Mouse (Mus musculus): Measurements from ENCODE around the gene 9130008F23Rik. TPM values are rescaled to one million over a fixed set of nuclear protein-coding genes. Genes with fewer than 3 reads are reported as not detected.

The 9130008F23Rik gene
- 0.70 and 1.2 TPM in 2 replicates for polyA plus RNA-seq (2014; fragmentation: Nextera tagmentation; extraction: Ambion mirVana)

DNA sequence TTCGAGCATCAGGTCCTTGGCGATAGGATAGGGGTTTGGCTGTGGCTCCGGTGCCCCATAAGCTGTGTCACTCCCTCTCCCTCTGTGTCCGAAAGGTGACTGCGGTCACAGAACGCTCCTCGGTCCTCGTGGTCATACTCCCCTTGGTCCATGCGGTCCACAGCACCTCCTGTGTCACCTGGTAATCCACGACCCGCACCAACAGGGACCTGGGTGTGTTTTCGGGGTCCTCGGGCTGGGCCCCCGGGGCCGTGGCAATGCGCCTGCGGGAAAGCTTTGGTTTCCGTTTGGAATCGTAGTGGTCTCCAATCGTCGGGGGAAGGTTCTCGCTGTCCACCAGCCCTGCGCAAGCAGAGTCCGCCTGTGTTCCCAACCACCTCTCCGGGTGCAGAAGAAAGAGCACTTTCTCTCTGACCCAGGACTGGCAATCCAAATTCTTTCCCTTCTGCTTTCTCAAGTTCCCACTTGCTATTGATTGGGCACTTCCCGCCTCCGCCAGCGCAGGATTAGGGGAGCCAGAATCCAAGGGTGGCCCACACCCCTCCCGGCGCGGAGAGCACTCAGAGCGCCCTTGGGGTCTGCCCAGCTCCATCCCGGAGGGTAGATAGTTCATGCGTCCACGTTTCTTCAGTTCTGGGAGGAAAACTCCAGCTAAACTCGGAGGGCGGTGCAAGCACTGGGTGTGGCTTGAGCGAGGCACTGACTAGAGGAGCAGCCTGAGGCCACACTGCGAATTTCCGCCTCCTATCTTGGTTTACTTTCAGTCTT lies at the start of gene 9130008F23Rik:
TSS of gene 9130008F23Rik (minus strand) at position 636 of the 768 bp plus-strand sequence.
- no peaks in the 10 kb centered on the region for H3K27me3 ChIP-seq (ENCODE audit: control insufficient read depth, insufficient read depth, low read length)
- no peaks in the 10 kb centered on the region for H3K36me3 ChIP-seq (replicated peaks; ENCODE audit: control insufficient read depth, insufficient read depth, low read depth, low read length)
- peak within 1 kb of the TSS; percentile 52 for H3K4me3 ChIP-seq (ENCODE audit: low read depth, low read length)
- peak within 1 kb of the TSS; percentile 61 for H3K9ac ChIP-seq (replicated peaks; ENCODE audit: low read length)
- no peaks in the 10 kb centered on the region for H3K9me3 ChIP-seq (replicated peaks; ENCODE audit: control insufficient read depth, low read length)
- peak; percentile 58 for DNase-seq (ENCODE audit: low spot score)
- H3K27ac ChIP-seq (replicated peaks; ENCODE audit: low read depth, low read length), result no peak within 1 kb of the TSS
- peak; percentile 81 for ATAC-seq (replicated peaks; ENCODE audit: insufficient number of reproducible peaks, low FRiP score, low TSS enrichment, low read depth)
- H3K4me2 ChIP-seq (ENCODE audit: low read depth, low read length), result peak within 1 kb of the TSS; percentile 85
- WGBS, result under 1% methylated on average over 40 of the region's 40 CpGs
- H3K4me1 ChIP-seq (ENCODE audit: control insufficient read depth, insufficient read depth, low read length), result no peaks in the 10 kb centered on the region

DNA sequence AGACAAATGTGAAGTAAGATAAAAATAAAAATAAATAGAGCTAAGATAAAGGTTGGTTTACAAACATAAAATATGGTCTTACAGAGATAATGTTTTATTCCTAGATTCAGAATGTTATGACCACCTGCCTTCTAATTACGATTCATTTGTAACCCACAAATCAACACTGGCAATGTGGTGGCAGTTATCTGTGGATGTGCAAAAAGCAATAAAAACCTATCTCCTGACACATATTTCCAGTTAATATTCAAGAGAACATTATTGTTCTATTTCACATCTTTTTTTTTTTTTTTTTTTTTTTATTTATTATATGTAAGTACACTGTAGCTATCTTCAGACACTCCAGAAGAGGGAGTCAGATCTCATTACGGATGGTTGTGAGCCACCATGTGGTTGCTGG lies 35.1 kb upstream of the 9130008F23Rik start:
- DNase-seq (ENCODE audit: low spot score) (no peak), ATAC-seq (replicated peaks; ENCODE audit: insufficient number of reproducible peaks, low FRiP score, low TSS enrichment, low read depth) (no peak)
- Histone ChIP-seq H3K27ac (replicated peaks; ENCODE audit: low read depth, low read length) (no peak overlapping the region), H3K36me3 (replicated peaks; ENCODE audit: control insufficient read depth, insufficient read depth, low read depth, low read length) (no peaks in the 10 kb centered on the region), H3K4me1 (ENCODE audit: control insufficient read depth, insufficient read depth, low read length) (no peaks in the 10 kb centered on the region), H3K27me3 (ENCODE audit: control insufficient read depth, insufficient read depth, low read length) (no peaks in the 10 kb centered on the region), H3K9ac (replicated peaks; ENCODE audit: low read length) (no peak overlapping the region), H3K4me3 (ENCODE audit: low read depth, low read length) (no peak overlapping the region), H3K4me2 (ENCODE audit: low read depth, low read length) (no peak overlapping the region), H3K9me3 (replicated peaks; ENCODE audit: control insufficient read depth, low read length) (no peaks in the 10 kb centered on the region)
- WGBS, result 93% methylated on average over 1 of the region's 2 CpGs

DNA sequence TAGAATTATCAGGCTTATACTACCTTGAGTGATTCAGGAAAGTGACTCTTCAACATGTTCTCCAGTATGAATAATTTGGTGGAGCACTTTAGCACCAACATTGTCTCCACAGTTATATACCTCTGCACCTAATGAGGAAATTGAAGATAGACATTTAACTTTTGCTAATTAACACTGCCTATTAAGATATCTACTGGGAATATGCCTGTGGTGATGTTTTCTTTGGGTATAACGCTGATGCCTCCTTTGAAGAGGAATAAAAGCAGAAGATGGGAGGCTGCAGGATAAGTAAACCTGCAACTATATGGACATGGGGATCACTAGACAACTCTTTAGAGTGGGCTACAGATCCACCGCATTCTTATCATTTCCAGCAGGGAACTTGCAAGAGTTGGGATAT lies 33.9 kb upstream of the 9130008F23Rik start, which contains the start of gene Glyatl3:
TSS of gene Glyatl3 (minus strand) at position 101 of the 400 bp plus-strand sequence.
- H3K9me3 ChIP-seq (replicated peaks; ENCODE audit: control insufficient read depth, low read length), result no peaks in the 10 kb centered on the region
- no peaks in the 10 kb centered on the region for H3K4me1 ChIP-seq (ENCODE audit: control insufficient read depth, insufficient read depth, low read length)
- no peak for ATAC-seq (replicated peaks; ENCODE audit: insufficient number of reproducible peaks, low FRiP score, low TSS enrichment, low read depth)
- no peak within 1 kb of the TSS for H3K4me3 ChIP-seq (ENCODE audit: low read depth, low read length)
- H3K9ac ChIP-seq (replicated peaks; ENCODE audit: low read length), result no peak within 1 kb of the TSS
- no peak within 1 kb of the TSS for H3K4me2 ChIP-seq (ENCODE audit: low read depth, low read length)
- WGBS, result 91% methylated on average over 2 of the region's 2 CpGs
- DNase-seq (ENCODE audit: low spot score), result no peak
- H3K27me3 ChIP-seq (ENCODE audit: control insufficient read depth, insufficient read depth, low read length), result no peaks in the 10 kb centered on the region
- H3K27ac ChIP-seq (replicated peaks; ENCODE audit: low read depth, low read length), result no peak within 1 kb of the TSS
- H3K36me3 ChIP-seq (replicated peaks; ENCODE audit: control insufficient read depth, insufficient read depth, low read depth, low read length), result no peaks in the 10 kb centered on the region

DNA sequence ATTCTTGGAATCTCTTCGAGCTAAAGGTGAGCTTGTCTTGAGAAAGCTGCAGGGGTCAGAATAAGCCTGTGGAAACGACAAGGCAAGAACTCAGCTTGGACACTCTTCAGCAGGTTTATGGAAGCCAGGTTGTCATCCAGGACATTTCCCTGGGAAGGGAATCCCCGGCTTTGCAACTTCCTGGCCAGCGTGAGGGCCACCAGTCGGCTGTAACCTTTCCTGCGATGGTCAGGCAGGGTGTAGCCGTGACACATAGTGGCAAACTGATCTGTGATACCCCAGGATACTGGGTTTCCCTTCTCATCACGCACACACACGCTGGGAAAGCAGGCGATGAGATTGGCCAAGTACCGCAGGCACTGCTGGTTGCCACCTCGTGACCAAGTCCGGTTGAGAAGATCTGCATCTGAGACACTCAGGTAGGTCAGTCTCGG lies 24.4 kb upstream of the 9130008F23Rik start:
- no peaks in the 10 kb centered on the region for H3K36me3 ChIP-seq (replicated peaks; ENCODE audit: control insufficient read depth, insufficient read depth, low read depth, low read length)
- no peaks in the 10 kb centered on the region for H3K27me3 ChIP-seq (ENCODE audit: control insufficient read depth, insufficient read depth, low read length)
- no peaks in the 10 kb centered on the region for H3K9me3 ChIP-seq (replicated peaks; ENCODE audit: control insufficient read depth, low read length)
- no peak overlapping the region for H3K27ac ChIP-seq (replicated peaks; ENCODE audit: low read depth, low read length)
- no peak overlapping the region for H3K9ac ChIP-seq (replicated peaks; ENCODE audit: low read length)
- peak overlapping the region; percentile 30 for H3K4me2 ChIP-seq (ENCODE audit: low read depth, low read length)
- no peaks in the 10 kb centered on the region for H3K4me1 ChIP-seq (ENCODE audit: control insufficient read depth, insufficient read depth, low read length)
- 9% methylated on average over 13 of the region's 14 CpGs for WGBS
- DNase-seq (ENCODE audit: low spot score) (peak; percentile 2), ATAC-seq (replicated peaks; ENCODE audit: insufficient number of reproducible peaks, low FRiP score, low TSS enrichment, low read depth) (no peak)
- no peak overlapping the region for H3K4me3 ChIP-seq (ENCODE audit: low read depth, low read length)

DNA sequence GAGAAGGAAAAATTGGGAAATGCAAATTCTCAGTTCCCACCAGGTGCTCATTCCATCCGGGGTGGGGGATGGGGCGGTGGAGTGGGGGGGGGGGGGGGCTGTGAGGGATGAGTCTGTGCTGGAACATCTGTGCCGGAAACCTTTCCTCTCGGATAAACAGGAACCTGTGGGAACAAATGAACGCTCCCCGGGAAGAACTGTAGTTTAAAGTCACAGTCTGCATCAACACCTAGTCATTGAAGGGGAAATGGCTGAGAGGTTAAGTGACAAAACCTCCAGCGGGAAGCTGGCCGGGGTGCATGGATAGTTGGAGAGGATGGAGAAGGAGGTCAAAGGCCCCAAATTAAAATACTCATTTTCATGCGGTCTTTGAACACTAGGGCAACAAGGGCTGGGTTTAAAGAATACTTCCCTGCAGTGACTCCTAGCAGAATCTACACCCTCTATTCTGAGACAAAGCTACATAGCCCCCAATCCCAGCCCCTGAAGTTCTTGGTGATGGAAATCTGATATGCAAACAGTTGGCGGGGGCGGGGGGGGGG lies 23.8 kb upstream of the 9130008F23Rik start:
- DNase-seq (ENCODE audit: low spot score), result no peak
- Histone ChIP-seq H3K9me3 (replicated peaks; ENCODE audit: control insufficient read depth, low read length) (no peaks in the 10 kb centered on the region), H3K4me1 (ENCODE audit: control insufficient read depth, insufficient read depth, low read length) (no peaks in the 10 kb centered on the region), H3K9ac (replicated peaks; ENCODE audit: low read length) (no peak overlapping the region), H3K27me3 (ENCODE audit: control insufficient read depth, insufficient read depth, low read length) (no peaks in the 10 kb centered on the region), H3K36me3 (replicated peaks; ENCODE audit: control insufficient read depth, insufficient read depth, low read depth, low read length) (no peaks in the 10 kb centered on the region), H3K4me3 (ENCODE audit: low read depth, low read length) (no peak overlapping the region), H3K27ac (replicated peaks; ENCODE audit: low read depth, low read length) (no peak overlapping the region), H3K4me2 (ENCODE audit: low read depth, low read length) (no peak overlapping the region)
- ATAC-seq (replicated peaks; ENCODE audit: insufficient number of reproducible peaks, low FRiP score, low TSS enrichment, low read depth), result no peak
- 10% methylated on average over 11 of the region's 11 CpGs for WGBS

DNA sequence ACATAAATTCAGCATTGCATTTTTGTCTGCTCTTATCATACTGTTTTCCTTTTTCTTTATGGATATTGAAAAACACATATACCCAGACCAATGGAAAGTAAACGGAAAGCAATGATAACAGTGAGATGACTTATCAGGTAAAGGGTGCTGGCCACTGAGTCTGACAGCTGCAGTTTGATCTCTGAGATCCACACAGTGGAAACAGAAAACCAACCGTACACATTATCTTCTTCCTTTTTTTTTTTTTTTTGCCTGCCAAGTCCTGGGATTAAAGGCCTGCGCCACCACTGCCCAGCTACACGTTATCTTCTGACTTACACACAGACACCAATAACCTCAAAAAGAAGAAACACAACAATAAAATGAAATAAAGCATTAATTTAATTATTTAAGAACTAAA lies 23.0 kb upstream of the 9130008F23Rik start:
- Histone ChIP-seq H3K27ac (replicated peaks; ENCODE audit: low read depth, low read length) (no peak overlapping the region), H3K4me3 (ENCODE audit: low read depth, low read length) (no peak overlapping the region), H3K9ac (replicated peaks; ENCODE audit: low read length) (no peak overlapping the region), H3K4me1 (ENCODE audit: control insufficient read depth, insufficient read depth, low read length) (no peaks in the 10 kb centered on the region), H3K4me2 (ENCODE audit: low read depth, low read length) (no peak overlapping the region), H3K9me3 (replicated peaks; ENCODE audit: control insufficient read depth, low read length) (no peaks in the 10 kb centered on the region), H3K36me3 (replicated peaks; ENCODE audit: control insufficient read depth, insufficient read depth, low read depth, low read length) (no peaks in the 10 kb centered on the region), H3K27me3 (ENCODE audit: control insufficient read depth, insufficient read depth, low read length) (no peaks in the 10 kb centered on the region)
- no peak for ATAC-seq (replicated peaks; ENCODE audit: insufficient number of reproducible peaks, low FRiP score, low TSS enrichment, low read depth)
- 77% methylated on average over 4 of the region's 4 CpGs for WGBS
- no peak for DNase-seq (ENCODE audit: low spot score)

DNA sequence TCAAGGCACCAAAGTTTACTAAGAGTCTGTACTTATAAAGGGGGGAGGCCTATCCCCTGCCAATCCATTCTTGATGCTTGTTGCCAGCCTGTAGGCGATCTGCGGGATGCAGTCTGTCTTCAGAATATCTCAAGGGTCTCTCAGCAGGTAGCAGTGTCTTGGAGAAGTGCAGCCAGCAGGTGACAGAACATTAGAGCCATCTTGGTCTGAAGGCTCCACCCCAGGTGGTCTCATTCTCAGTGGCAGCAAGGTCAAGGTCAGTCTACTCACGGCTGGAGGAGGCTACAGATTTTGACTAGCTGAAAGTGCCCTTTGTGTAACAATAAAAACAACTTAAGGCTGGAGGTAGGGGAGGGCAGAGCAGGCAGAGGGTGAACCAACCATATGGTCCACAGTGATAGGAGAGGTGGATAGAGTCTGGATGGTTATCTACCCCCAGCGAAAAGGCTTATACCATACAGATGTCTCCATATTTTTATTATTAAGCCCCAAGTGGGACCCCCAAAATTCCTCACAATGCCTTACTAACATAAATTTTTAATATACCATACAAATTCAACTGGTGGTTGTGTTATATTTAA lies 19.5 kb upstream of the 9130008F23Rik start:
- no peak overlapping the region for H3K4me3 ChIP-seq (ENCODE audit: low read depth, low read length)
- no peak overlapping the region for H3K9ac ChIP-seq (replicated peaks; ENCODE audit: low read length)
- no peaks in the 10 kb centered on the region for H3K9me3 ChIP-seq (replicated peaks; ENCODE audit: control insufficient read depth, low read length)
- DNase-seq (ENCODE audit: low spot score), result no peak
- no peaks in the 10 kb centered on the region for H3K4me1 ChIP-seq (ENCODE audit: control insufficient read depth, insufficient read depth, low read length)
- no peak for ATAC-seq (replicated peaks; ENCODE audit: insufficient number of reproducible peaks, low FRiP score, low TSS enrichment, low read depth)
- no peaks in the 10 kb centered on the region for H3K36me3 ChIP-seq (replicated peaks; ENCODE audit: control insufficient read depth, insufficient read depth, low read depth, low read length)
- no peak overlapping the region for H3K27ac ChIP-seq (replicated peaks; ENCODE audit: low read depth, low read length)
- no peak overlapping the region for H3K4me2 ChIP-seq (ENCODE audit: low read depth, low read length)
- 31% methylated on average over 4 of the region's 4 CpGs for WGBS
- H3K27me3 ChIP-seq (ENCODE audit: control insufficient read depth, insufficient read depth, low read length), result no peaks in the 10 kb centered on the region

DNA sequence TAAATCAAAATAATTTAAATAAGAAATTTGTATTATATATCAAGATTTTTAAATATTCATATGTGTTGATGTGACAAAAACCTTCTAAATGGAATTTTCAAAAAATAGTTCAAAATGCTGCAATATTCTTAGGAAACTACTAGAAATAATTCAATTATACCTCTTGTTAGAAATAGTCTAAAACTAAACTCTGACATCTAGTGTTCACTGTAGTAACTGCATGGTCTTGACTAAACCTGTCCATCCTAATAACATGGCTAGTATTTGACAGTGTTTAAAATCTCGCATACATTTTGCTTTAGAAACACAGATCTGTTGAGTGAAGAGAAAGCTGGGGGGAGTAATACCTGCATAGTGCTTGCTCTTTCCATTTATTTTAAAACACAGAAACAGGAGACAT lies 16.5 kb upstream of the 9130008F23Rik start:
- H3K9ac ChIP-seq (replicated peaks; ENCODE audit: low read length), result no peak overlapping the region
- no peaks in the 10 kb centered on the region for H3K9me3 ChIP-seq (replicated peaks; ENCODE audit: control insufficient read depth, low read length)
- ATAC-seq (replicated peaks; ENCODE audit: insufficient number of reproducible peaks, low FRiP score, low TSS enrichment, low read depth) (no peak), DNase-seq (ENCODE audit: low spot score) (peak; percentile 64)
- 80% methylated on average over 1 of the region's 1 CpGs for WGBS
- H3K4me2 ChIP-seq (ENCODE audit: low read depth, low read length), result no peak overlapping the region
- H3K4me1 ChIP-seq (ENCODE audit: control insufficient read depth, insufficient read depth, low read length), result no peaks in the 10 kb centered on the region
- no peaks in the 10 kb centered on the region for H3K36me3 ChIP-seq (replicated peaks; ENCODE audit: control insufficient read depth, insufficient read depth, low read depth, low read length)
- no peaks in the 10 kb centered on the region for H3K27me3 ChIP-seq (ENCODE audit: control insufficient read depth, insufficient read depth, low read length)
- H3K27ac ChIP-seq (replicated peaks; ENCODE audit: low read depth, low read length), result no peak overlapping the region
- H3K4me3 ChIP-seq (ENCODE audit: low read depth, low read length), result no peak overlapping the region

All from embryonic facial prominence, embryonic 11.5 days (tissue).